ENCODE assay signal across 8 mouse cellular contexts in genomic region chr8:123041774-123042105, GRCm38 (mm10). TPM values are rescaled to one million over a fixed set of nuclear protein-coding genes. Genes with fewer than 3 reads are reported as not detected.
DNase-seq lines count a peak whose midpoint lies in the region; ATAC-seq lines count a peak whose summit lies in the region.

No protein-coding gene starts in this region.

- H3K4me2 ChIP-seq in heart, embryonic 15.5 days, result peak overlapping the region; percentile 78
- H3K4me2 ChIP-seq in hindbrain, embryonic 11.5 days (replicated peaks; ENCODE audit: low read depth, low read length), result peak overlapping the region; percentile 75
- peak overlapping the region; percentile 79 for H3K4me2 ChIP-seq in midbrain, embryonic 13.5 days (replicated peaks)

- ATAC-seq in heart, embryonic 15.5 days (replicated peaks; ENCODE audit: insufficient number of reproducible peaks, insufficient read depth, low FRiP score, low read depth), result peak; percentile 6
- peak; percentile 28 for ATAC-seq in hindbrain, embryonic 11.5 days (ENCODE audit: low FRiP score)
- no peak for ATAC-seq in midbrain, embryonic 13.5 days
- no peak for ATAC-seq in megakaryocyte-erythroid progenitor cell, adult 5-6 weeks (replicated peaks; ENCODE audit: low FRiP score, low TSS enrichment, poor library complexity, severe bottlenecking)

- H3K4me3 ChIP-seq in heart, embryonic 15.5 days, result peak overlapping the region; percentile 91
- peak overlapping the region; percentile 100 for H3K4me3 ChIP-seq in hindbrain, embryonic 11.5 days (ENCODE audit: low read depth, low read length)
- H3K4me3 ChIP-seq in midbrain, embryonic 13.5 days (replicated peaks), result peak overlapping the region; percentile 100

- H3K9ac ChIP-seq in heart, embryonic 15.5 days, result peak overlapping the region; percentile 96
- peak overlapping the region; percentile 98 for H3K9ac ChIP-seq in hindbrain, embryonic 11.5 days (ENCODE audit: low read depth, low read length)
- H3K9ac ChIP-seq in midbrain, embryonic 13.5 days (replicated peaks), result peak overlapping the region; percentile 99

- peak overlapping the region; percentile 89 for H3K27ac ChIP-seq in heart, embryonic 15.5 days
- H3K27ac ChIP-seq in hindbrain, embryonic 11.5 days (ENCODE audit: low read depth, low read length), result peak overlapping the region; percentile 97
- peak overlapping the region; percentile 97 for H3K27ac ChIP-seq in midbrain, embryonic 13.5 days

- no peaks in the 10 kb centered on the region for H3K36me3 ChIP-seq in heart, embryonic 15.5 days
- no peaks in the 10 kb centered on the region for H3K36me3 ChIP-seq in hindbrain, embryonic 11.5 days (ENCODE audit: control insufficient read depth, insufficient read depth, low read length)
- H3K36me3 ChIP-seq in midbrain, embryonic 13.5 days, result no peaks in the 10 kb centered on the region

- no peaks in the 10 kb centered on the region for H3K9me3 ChIP-seq in heart, embryonic 15.5 days (replicated peaks)
- no peaks in the 10 kb centered on the region for H3K9me3 ChIP-seq in hindbrain, embryonic 11.5 days (ENCODE audit: control insufficient read depth, low read length)
- H3K9me3 ChIP-seq in midbrain, embryonic 13.5 days, result no peaks in the 10 kb centered on the region

- H3K27me3 ChIP-seq in heart, embryonic 15.5 days, result no peaks in the 10 kb centered on the region
- H3K27me3 ChIP-seq in hindbrain, embryonic 11.5 days (ENCODE audit: control insufficient read depth, insufficient read depth, low read length), result no peaks in the 10 kb centered on the region
- no peaks in the 10 kb centered on the region for H3K27me3 ChIP-seq in midbrain, embryonic 13.5 days

- under 1% methylated on average over 59 of the region's 60 CpGs for WGBS in heart, embryonic 15.5 days
- WGBS in hindbrain, embryonic 11.5 days, result 2% methylated on average over 37 of the region's 60 CpGs
- WGBS in midbrain, embryonic 13.5 days, result under 1% methylated on average over 31 of the region's 60 CpGs

- H3K4me1 ChIP-seq in heart, embryonic 15.5 days (replicated peaks), result peaks cover 46% of the 10 kb centered on the region
- peaks cover 5% of the 10 kb centered on the region; the same call in 1 of the 2 replicates for H3K4me1 ChIP-seq in hindbrain, embryonic 11.5 days (replicated peaks; ENCODE audit: control insufficient read depth, insufficient read depth, low read length)
- peaks cover 49% of the 10 kb centered on the region for H3K4me1 ChIP-seq in midbrain, embryonic 13.5 days (replicated peaks)

- no peak for DNase-seq in heart, adult 18-20 months
- peak; percentile 45 for DNase-seq in MN1 (ENCODE audit: low spot score)
- no peak for DNase-seq in hindbrain, embryonic 11.5 days (ENCODE audit: low spot score)
- DNase-seq in layer of hippocampus, postnatal 36 days, result no peak
- no peak for DNase-seq in spleen, postnatal 10 days (ENCODE audit: low spot score in 2 of 2)

RNA-seq across cellular contexts. Expression of gene Ankrd11, which starts 0.3 kb away (rescaled TPM):
- polyA plus RNA-seq in heart, embryonic 15.5 days (2015; fragmentation: Nextera tagmentation; extraction: Ambion mirVana), result 39.6 and 51.5 TPM in 2 replicates
- total RNA-seq in heart, adult 18-20 months (2021), result 10 to 100 TPM; 67.7 to 72.7 TPM
- polyA plus RNA-seq in hindbrain, embryonic 11.5 days (2014; fragmentation: Nextera tagmentation; extraction: Ambion mirVana), result 52.7 and 68.2 TPM in 2 replicates
- polyA plus RNA-seq in midbrain, embryonic 13.5 days (2015; fragmentation: Nextera tagmentation; extraction: Ambion mirVana), result 32.3 and 34.4 TPM in 2 replicates
- 97.9 and 99.4 TPM in 2 replicates for total RNA-seq in megakaryocyte-erythroid progenitor cell, adult 5-6 weeks (2014; fragmentation: Nextera tagmentation)
- 57.1 and 57.3 TPM in 2 replicates for total RNA-seq in megakaryocyte-erythroid progenitor cell, adult 5-6 weeks (2017)
- total RNA-seq in layer of hippocampus, postnatal 36 days (2021), result 100 to 1,000 TPM; 164 to 171 TPM

RNA-seq across cellular contexts. Expression of gene Spg7, which starts 21.0 kb away (rescaled TPM):
- polyA plus RNA-seq in heart, embryonic 15.5 days (2015; fragmentation: Nextera tagmentation; extraction: Ambion mirVana), result 60.1 and 64.3 TPM in 2 replicates
- total RNA-seq in heart, adult 18-20 months (2021), result 10 to 100 TPM; 94.2 to 100.0 TPM
- polyA plus RNA-seq in hindbrain, embryonic 11.5 days (2014; fragmentation: Nextera tagmentation; extraction: Ambion mirVana), result 39.6 and 45.8 TPM in 2 replicates
- polyA plus RNA-seq in midbrain, embryonic 13.5 days (2015; fragmentation: Nextera tagmentation; extraction: Ambion mirVana), result 52.0 and 52.2 TPM in 2 replicates
- total RNA-seq in megakaryocyte-erythroid progenitor cell, adult 5-6 weeks (2014; fragmentation: Nextera tagmentation), result 89.0 and 94.3 TPM in 2 replicates
- total RNA-seq in megakaryocyte-erythroid progenitor cell, adult 5-6 weeks (2017), result 60.1 and 68.2 TPM in 2 replicates
- total RNA-seq in layer of hippocampus, postnatal 36 days (2021), result 10 to 100 TPM; 54.9 to 61.1 TPM

Comparison
In these comparisons a context has a peak if more than half of its experiments do, and no peak if none do; other contexts are left out.
1. ATAC-seq: peak in heart, embryonic 15.5 days (single experiment) and hindbrain, embryonic 11.5 days (single experiment); none in midbrain, embryonic 13.5 days (single experiment) and megakaryocyte-erythroid progenitor cell, adult 5-6 weeks (single experiment).
2. Peak in every context shown above with its lines, with median percentiles within 50 percentile points of each other: H3K27ac ChIP-seq, H3K4me2 ChIP-seq, H3K4me3 ChIP-seq and H3K9ac ChIP-seq.